Mouse (Mus musculus): ENCODE data around the gene Armh1.
"Not testable (repeated sequence)": the region's sequence is repeated elsewhere in the genome, so short reads cannot be mapped to it uniquely, and the experiment has no call there.

DNA sequence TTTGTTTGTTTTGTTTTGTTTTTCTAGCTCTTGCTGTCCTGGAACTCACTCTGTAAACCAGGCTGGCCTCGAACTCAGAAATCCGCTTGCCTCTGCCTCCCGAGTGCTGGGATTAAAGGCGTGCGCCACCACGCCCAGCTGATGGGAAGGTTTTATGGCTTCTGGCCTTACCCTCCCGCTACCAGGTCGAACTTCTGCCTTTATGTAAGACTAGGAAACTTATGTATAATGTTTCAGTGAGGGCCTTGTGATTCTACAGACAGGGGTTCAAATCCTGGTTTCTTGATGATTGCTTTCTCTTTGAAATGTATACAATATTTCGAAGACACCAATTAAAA lies 69.2 kb downstream of the Armh1 start:
- not testable (repeated sequence) for TF ChIP-seq ZNF384 (IDR thresholded peaks at IDR 0.05; ENCODE audit: low read depth, low read length); MAFK (IDR thresholded peaks at IDR 0.05; ENCODE audit: insufficient read depth, low read depth, low read length)
